Mouse (Mus musculus) midbrain, embryonic 10.5 days (tissue): ENCODE measurements around the gene Man2c1. TPM values are rescaled to one million over a fixed set of nuclear protein-coding genes. Genes with fewer than 3 reads are reported as not detected.

Experiments
- DNase-seq: peaks from one replicate; pipeline ENCODE4 v3.0.0-alpha.2; 2017; ENCODE audit warnings: low spot score
- H3K27ac ChIP-seq: fragments of 300-500 bp; sonication (generic); replicated peaks from 2 replicates; pipeline ENCODE4 v1.5.1; 2016; ENCODE audit warnings: mild to moderate bottlenecking
- H3K27me3 ChIP-seq: fragments of 300-500 bp; sonication (generic); 2 replicates; pipeline ENCODE4 v1.6.1; 2016; ENCODE audit warnings: low read depth, mild to moderate bottlenecking; ENCODE audit not compliant: poor library complexity, severe bottlenecking
- H3K36me3 ChIP-seq: fragments of 300-500 bp; sonication (generic); 2 replicates; pipeline ENCODE4 v1.6.1; 2016; ENCODE audit warnings: mild to moderate bottlenecking, moderate library complexity
- H3K4me1 ChIP-seq: fragments of 300-500 bp; sonication (generic); 2 replicates; pipeline ENCODE4 v1.6.1; 2016
- H3K4me3 ChIP-seq: fragments of 300-500 bp; sonication (generic); 2 replicates; pipeline ENCODE4 v1.5.1; 2016; ENCODE audit warnings: mild to moderate bottlenecking, moderate library complexity
- H3K9me3 ChIP-seq: fragments of 300-500 bp; sonication (generic); replicated peaks from 2 replicates; pipeline ENCODE4 v1.6.1; 2016; ENCODE audit warnings: mild to moderate bottlenecking
- WGBS: fragments of 180-500 bp; shearing (Covaris S2); methylation state at CpG from one replicate; pipeline ENCODE4 v1.1.7; 2016; 5-methylcytosine and 5-hydroxymethylcytosine counted together
- polyA plus RNA-seq: library from polyadenylated mRNA; unstranded; fragments of >200 nt; fragmentation: Nextera tagmentation; extraction: Ambion mirVana; gene quantifications from 2 replicates; pipeline ENCODE4 v1.2.1, GENCODE M21; 2016

Gene Man2c1
- polyA plus RNA-seq, 1 experiment from 2014 or later: 61.1 TPM

DNA sequence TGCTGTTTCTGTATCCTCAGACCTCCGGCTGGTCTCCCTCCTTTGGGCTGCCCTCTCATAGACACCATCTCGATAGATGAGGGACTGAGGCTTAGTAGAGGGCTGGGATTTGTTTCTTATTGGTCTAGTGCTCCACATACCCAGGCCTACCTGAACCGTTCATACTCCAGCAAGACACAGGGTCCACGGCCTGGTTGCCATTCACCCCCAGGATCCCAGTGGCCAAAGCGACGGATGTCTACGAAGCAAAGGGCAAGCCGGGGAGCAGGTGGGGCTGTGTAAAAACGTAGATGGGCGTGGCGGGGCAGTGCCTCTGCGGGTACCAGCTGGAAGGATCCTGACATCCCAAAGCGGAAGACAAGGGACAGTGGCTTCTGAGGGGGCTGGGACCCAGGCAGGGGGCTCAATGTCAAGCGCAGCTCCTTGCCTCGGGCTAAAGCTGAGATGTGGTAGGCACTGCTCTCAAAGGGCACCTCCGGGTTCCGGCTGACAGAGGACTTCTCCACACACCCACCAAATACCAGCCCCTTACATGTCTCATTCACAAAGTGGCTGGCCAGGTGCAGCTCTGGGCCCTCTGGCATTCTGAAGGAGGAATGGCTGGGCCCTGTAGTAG, 16.1 kb downstream of the Man2c1 start:
- H3K9me3 ChIP-seq: no peaks in the 10 kb centered on the region
- no peaks in the 10 kb centered on the region for H3K27me3 ChIP-seq
- H3K4me1 ChIP-seq: peaks cover 27% of the 10 kb centered on the region
- no peak for DNase-seq
- H3K4me3 ChIP-seq: peak overlapping the region; percentile 65; the same call in 1 of the 2 replicates
- WGBS: 88% methylated on average over 17 of the region's 17 CpGs
- 0 out of 2 replicates have a peak overlapping the region, but pooled peaks have one; percentile 86 for H3K27ac ChIP-seq
- peaks cover 32% of the 10 kb centered on the region for H3K36me3 ChIP-seq

GRCm38 (mm10) chr9:57147205-57148143, 17.0 kb downstream of the Man2c1 start:
- peaks cover 23% of the 10 kb centered on the region for H3K36me3 ChIP-seq
- H3K27me3 ChIP-seq: no peaks in the 10 kb centered on the region
- no peaks in the 10 kb centered on the region for H3K9me3 ChIP-seq
- H3K27ac ChIP-seq: peak overlapping the region; percentile 86
- 11% methylated on average over 19 of the region's 19 CpGs for WGBS
- peaks cover 27% of the 10 kb centered on the region for H3K4me1 ChIP-seq
- peak overlapping the region; percentile 65 for H3K4me3 ChIP-seq
- no peak for DNase-seq

- Histone ChIP-seq H3K4me1 (peaks cover 27% of the 10 kb centered on the region), H3K4me3 (peak within 1 kb of the TSS; percentile 65), H3K27ac (peak within 1 kb of the TSS; percentile 86), H3K36me3 (peaks cover 15% of the 10 kb centered on the region), H3K9me3 (no peaks in the 10 kb centered on the region), H3K27me3 (no peaks in the 10 kb centered on the region)
- DNase-seq: peak; percentile 83
- 1% methylated on average over 27 of the region's 27 CpGs for WGBS
Observed at GRCm38 (mm10) chr9:57148144-57148878, 17.8 kb downstream of the Man2c1 start, which contains the start of gene Neil1. Gene Neil1, minus strand, starts transcription at chr9:57148305.

DNA sequence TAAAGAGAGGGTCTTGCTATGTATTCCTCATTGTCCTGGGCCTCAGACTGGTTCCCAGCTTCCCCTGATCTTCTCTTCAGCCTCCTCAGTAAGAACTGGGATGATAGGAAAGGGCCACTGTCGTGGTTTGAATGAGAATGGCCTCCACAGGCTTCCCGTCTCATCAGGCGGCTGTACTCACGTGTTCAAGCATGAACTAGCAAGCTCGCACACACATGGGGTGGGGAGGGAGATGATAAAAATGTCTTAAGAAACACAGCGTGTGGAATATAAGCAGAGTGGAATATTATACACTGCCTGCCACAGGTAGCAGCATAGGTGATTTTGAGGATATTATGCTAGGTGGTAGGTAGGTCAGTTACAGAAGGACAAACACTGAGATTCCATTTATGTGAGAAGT, 18.5 kb downstream of the Man2c1 start:
- no peaks in the 10 kb centered on the region for H3K9me3 ChIP-seq
- no peak for DNase-seq
- no peaks in the 10 kb centered on the region for H3K27me3 ChIP-seq
- 74% methylated on average over 6 of the region's 6 CpGs for WGBS
- peak overlapping the region; percentile 65 for H3K4me3 ChIP-seq
- H3K36me3 ChIP-seq: peaks cover 9% of the 10 kb centered on the region
- H3K27ac ChIP-seq: peak overlapping the region; percentile 86; the same call in 1 of the 2 replicates
- peaks cover 27% of the 10 kb centered on the region for H3K4me1 ChIP-seq

DNA sequence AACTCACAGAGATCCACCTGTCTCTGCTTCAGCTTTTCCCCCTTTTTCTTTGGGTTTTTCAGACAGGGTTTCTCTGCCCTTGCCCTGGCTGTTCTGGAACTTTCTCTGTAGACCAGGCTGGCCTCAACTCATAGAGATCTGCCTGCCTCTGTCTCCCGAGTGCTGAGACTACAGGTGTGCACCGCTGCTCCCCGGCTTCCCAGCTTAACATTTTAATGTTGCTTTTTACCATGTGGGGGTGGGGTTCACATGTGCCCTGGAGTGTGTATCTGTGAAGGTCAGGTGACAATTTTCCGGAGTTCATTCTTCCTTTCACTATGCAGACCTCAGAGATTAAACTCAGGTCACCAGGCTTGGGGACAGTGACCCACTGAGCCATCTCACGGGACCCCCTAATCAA, 19.7 kb downstream of the Man2c1 start:
- Histone ChIP-seq H3K27me3 (no peaks in the 10 kb centered on the region), H3K27ac (no peak overlapping the region), H3K4me1 (peaks cover 27% of the 10 kb centered on the region), H3K36me3 (peaks cover 10% of the 10 kb centered on the region), H3K9me3 (no peaks in the 10 kb centered on the region), H3K4me3 (no peak overlapping the region)
- WGBS: 90% methylated on average over 5 of the region's 5 CpGs
- DNase-seq: no peak

GRCm38 (mm10) chr9:57152331-57152730, 21.8 kb downstream of the Man2c1 start:
- H3K9me3 ChIP-seq: no peaks in the 10 kb centered on the region
- no peaks in the 10 kb centered on the region for H3K27me3 ChIP-seq
- peaks cover 26% of the 10 kb centered on the region for H3K4me1 ChIP-seq
- H3K36me3 ChIP-seq: peaks cover 19% of the 10 kb centered on the region
- DNase-seq: no peak
- no peak overlapping the region for H3K27ac ChIP-seq
- 60% methylated on average over 6 of the region's 6 CpGs for WGBS
- H3K4me3 ChIP-seq: no peak overlapping the region

DNA sequence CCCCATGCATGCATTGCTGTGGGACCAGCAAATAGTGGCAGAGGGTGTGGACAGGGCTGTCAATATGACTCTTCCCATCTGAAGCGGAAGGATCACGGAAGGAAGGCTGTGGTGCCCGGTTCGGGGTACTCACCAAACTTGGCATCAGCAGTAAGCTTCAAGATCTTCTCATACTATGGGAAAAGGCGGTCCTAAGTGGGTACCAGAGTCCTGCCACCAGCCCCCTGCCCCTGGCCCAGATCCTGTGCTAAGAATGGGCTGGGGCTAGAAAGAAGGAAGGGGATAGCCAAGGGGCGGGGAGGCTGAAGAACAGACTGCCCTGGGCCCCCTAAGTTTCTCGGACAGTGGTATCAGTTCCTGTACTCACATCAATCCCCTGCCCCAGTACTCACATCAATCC, 25.9 kb downstream of the Man2c1 start:
- Histone ChIP-seq H3K9me3 (no peaks in the 10 kb centered on the region), H3K27ac (no peak overlapping the region), H3K4me1 (peaks cover 20% of the 10 kb centered on the region), H3K36me3 (peaks cover 19% of the 10 kb centered on the region), H3K4me3 (no peak overlapping the region), H3K27me3 (0 out of 2 replicates have a peak, but pooled peaks cover 3% of the 10 kb centered on the region)
- 91% methylated on average over 7 of the region's 7 CpGs for WGBS
- DNase-seq: no peak

GRCm38 (mm10) chr9:57156823-57157222, 26.3 kb downstream of the Man2c1 start:
- Histone ChIP-seq H3K36me3 (peaks cover 19% of the 10 kb centered on the region), H3K4me1 (peaks cover 20% of the 10 kb centered on the region), H3K9me3 (no peaks in the 10 kb centered on the region), H3K27ac (no peak overlapping the region), H3K27me3 (0 out of 2 replicates have a peak, but pooled peaks cover 3% of the 10 kb centered on the region), H3K4me3 (peak overlapping the region; percentile 93)
- WGBS: 96% methylated on average over 8 of the region's 8 CpGs
- no peak for DNase-seq

- H3K4me1 ChIP-seq: peaks cover 20% of the 10 kb centered on the region
- no peak for DNase-seq
- 0 out of 2 replicates have a peak, but pooled peaks cover 3% of the 10 kb centered on the region for H3K27me3 ChIP-seq
- H3K9me3 ChIP-seq: no peaks in the 10 kb centered on the region
- H3K27ac ChIP-seq: peak overlapping the region; percentile 88
- peak overlapping the region; percentile 93 for H3K4me3 ChIP-seq
- H3K36me3 ChIP-seq: peaks cover 19% of the 10 kb centered on the region
- 33% methylated on average over 13 of the region's 13 CpGs for WGBS
Observed at GRCm38 (mm10) chr9:57157499-57157898, 27.0 kb downstream of the Man2c1 start.

DNA sequence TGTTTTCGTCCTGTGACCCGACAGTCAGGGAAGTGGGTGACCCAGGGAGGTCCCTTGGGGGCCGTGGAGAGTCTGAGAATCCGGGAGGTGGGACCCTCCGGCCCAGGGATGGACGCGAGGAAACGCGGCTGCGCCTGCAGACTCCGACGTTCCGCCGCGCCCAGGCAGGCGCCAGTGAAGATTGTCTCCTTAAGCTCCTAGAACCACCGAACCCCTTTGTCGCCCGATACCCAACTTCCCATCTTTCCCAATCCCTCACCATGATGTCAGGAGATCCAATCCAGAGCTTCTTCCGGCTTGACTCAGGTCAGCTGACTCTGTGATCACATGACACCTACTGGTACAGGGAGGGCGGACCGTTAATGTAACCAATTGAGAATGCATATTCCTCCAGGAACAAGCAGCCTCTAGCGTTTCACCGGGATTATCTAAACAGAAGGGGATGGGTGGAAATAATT, 27.6 kb downstream of the Man2c1 start, which contains the start of gene Commd4:
Commd4 (minus strand) TSS at position 319 of the 458 bp plus-strand sequence.
- Histone ChIP-seq H3K36me3 (peaks cover 19% of the 10 kb centered on the region), H3K4me1 (peaks cover 20% of the 10 kb centered on the region), H3K9me3 (no peaks in the 10 kb centered on the region), H3K27ac (peak within 1 kb of the TSS; percentile 88), H3K27me3 (0 out of 2 replicates have a peak, but pooled peaks cover 3% of the 10 kb centered on the region), H3K4me3 (peak within 1 kb of the TSS; percentile 93)
- under 1% methylated on average over 24 of the region's 24 CpGs for WGBS
- DNase-seq: peak; percentile 91

DNA sequence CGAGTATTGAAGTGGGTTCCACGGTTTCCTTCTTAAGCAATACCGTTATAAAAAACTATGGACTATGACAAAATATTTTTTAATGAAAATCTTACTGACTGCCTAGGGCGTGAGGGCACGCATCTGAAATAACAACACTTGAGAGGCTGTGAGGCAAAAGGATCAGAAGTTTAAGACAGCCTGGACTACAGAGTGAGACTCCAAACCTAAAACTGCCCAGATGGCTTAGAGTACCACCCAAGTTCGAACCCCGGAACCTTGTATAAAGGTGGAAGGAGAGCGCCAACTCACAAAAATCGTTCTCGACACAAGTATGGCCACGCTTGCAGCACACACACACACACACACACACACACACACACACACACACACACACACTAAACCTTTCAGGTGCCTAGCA, 28.0 kb downstream of the Man2c1 start:
- Histone ChIP-seq H3K36me3 (peaks cover 19% of the 10 kb centered on the region), H3K27ac (peak overlapping the region; percentile 88), H3K9me3 (no peaks in the 10 kb centered on the region), H3K27me3 (0 out of 2 replicates have a peak, but pooled peaks cover 3% of the 10 kb centered on the region), H3K4me1 (peaks cover 20% of the 10 kb centered on the region), H3K4me3 (peak overlapping the region; percentile 93)
- DNase-seq: no peak
- WGBS: 40% methylated on average over 11 of the region's 11 CpGs

DNA sequence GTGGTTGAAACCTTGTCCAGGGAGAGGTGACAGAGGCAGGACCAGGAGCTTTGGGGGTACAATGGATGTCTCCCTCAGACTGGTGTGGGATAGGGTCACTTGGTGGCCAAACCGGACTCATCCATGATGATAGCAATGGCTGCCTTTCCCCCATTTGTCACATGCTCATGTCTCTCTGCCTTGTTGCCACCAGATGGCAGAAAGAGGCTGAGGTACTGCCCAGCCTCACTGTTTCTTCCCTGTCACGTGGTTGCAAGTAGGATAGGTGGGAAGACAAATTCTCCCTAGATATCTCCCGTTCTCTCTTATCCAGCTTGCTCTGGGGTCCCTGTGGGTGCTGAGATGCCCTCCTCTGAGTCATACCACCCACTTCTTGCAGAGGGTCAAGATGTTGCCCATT, 32.0 kb downstream of the Man2c1 start:
- Histone ChIP-seq H3K27me3 (0 out of 2 replicates have a peak, but pooled peaks cover 3% of the 10 kb centered on the region), H3K4me3 (no peak overlapping the region), H3K9me3 (no peaks in the 10 kb centered on the region), H3K36me3 (no peaks in the 10 kb centered on the region), H3K4me1 (peaks cover 9% of the 10 kb centered on the region), H3K27ac (no peak overlapping the region)
- WGBS: 29% methylated on average over 3 of the region's 3 CpGs
- no peak for DNase-seq
